Comparison of ENCODE assay signal across 8 mouse cellular contexts in genomic region chr4:155189711-155190139, GRCm38 (mm10). TPM values are rescaled to one million over a fixed set of nuclear protein-coding genes. Genes with fewer than 3 reads are reported as not detected.
DNase-seq lines count a peak whose midpoint lies in the region; ATAC-seq and TF ChIP-seq lines count a peak whose summit lies in the region.
"Had no signal": no experiment of that assay in that cellular context is flagged by ENCODE, and none has a peak within 500 bp of the region (broad histone marks: within the 10 kb centered on the region; RNA-seq: fewer than 3 reads in every experiment).

No protein-coding gene starts in this region.

- H3K27ac ChIP-seq in heart, embryonic 14.5 days (replicated peaks in 1 of 2; ENCODE audit: control insufficient read depth in 1 of 2, insufficient read depth in 1 of 2, low read depth in 2 of 2, low read length in 2 of 2): peak overlapping the region; percentile 17 to 62; a peak in 3 of 4 replicates
- peak overlapping the region; percentile 33 for H3K27ac ChIP-seq in limb, embryonic 15.5 days
- peak overlapping the region; percentile 45; the same call in 1 of the 2 replicates for H3K27ac ChIP-seq in stomach, postnatal 0 days (replicated peaks)
- H3K27ac ChIP-seq: lung, embryonic 15.5 days had no signal

- H3K9ac ChIP-seq in heart, embryonic 14.5 days (ENCODE audit: low read length): peak overlapping the region; percentile 46
- H3K9ac ChIP-seq in limb, embryonic 15.5 days: no peak overlapping the region
- H3K9ac ChIP-seq in stomach, postnatal 0 days (ENCODE audit: low read length): peak overlapping the region; percentile 8; the same call in 1 of the 2 replicates
- H3K9ac ChIP-seq: lung, embryonic 15.5 days had no signal

- no peaks in the 10 kb centered on the region for H3K9me3 ChIP-seq in E14TG2a.4 (ENCODE audit: low read length)
- no peaks in the 10 kb centered on the region for H3K9me3 ChIP-seq in heart, embryonic 14.5 days (ENCODE audit: control insufficient read depth, low read length)
- H3K9me3 ChIP-seq in limb, embryonic 15.5 days: no peaks in the 10 kb centered on the region
- H3K9me3 ChIP-seq in stomach, postnatal 0 days (ENCODE audit: control insufficient read depth, low read length): no peaks in the 10 kb centered on the region
- H3K9me3 ChIP-seq: lung, embryonic 15.5 days had no signal

- H3K4me3 ChIP-seq in E14TG2a.4 (replicated peaks; ENCODE audit: low read length): peak overlapping the region; percentile 65
- H3K4me3 ChIP-seq in heart, embryonic 14.5 days (ENCODE audit: control insufficient read depth in 1 of 2, insufficient read depth in 1 of 2, low read depth in 1 of 2, low read length in 2 of 2): no peak overlapping the region
- no peak overlapping the region for H3K4me3 ChIP-seq in limb, embryonic 15.5 days
- no peak overlapping the region for H3K4me3 ChIP-seq in stomach, postnatal 0 days (ENCODE audit: low read depth, low read length)
- H3K4me3 ChIP-seq: lung, embryonic 15.5 days had no signal

- TF ChIP-seq CTCF in E14TG2a.4 (conservative IDR thresholded peaks at IDR 0.05; ENCODE audit: low read length): no peak
- peak; percentile 63 for TF ChIP-seq CTCF in stomach, postnatal 0 days (IDR thresholded peaks at IDR 0.05; ENCODE audit: low read depth)

- H3K27me3 ChIP-seq in E14TG2a.4 (ENCODE audit: insufficient read depth, low read length): no peaks in the 10 kb centered on the region
- H3K27me3 ChIP-seq in heart, embryonic 14.5 days (ENCODE audit: control insufficient read depth, insufficient read depth, low read length): no peaks in the 10 kb centered on the region
- H3K27me3 ChIP-seq in limb, embryonic 15.5 days: no peaks in the 10 kb centered on the region
- no peaks in the 10 kb centered on the region for H3K27me3 ChIP-seq in stomach, postnatal 0 days (ENCODE audit: control insufficient read depth, insufficient read depth, low read length)
- H3K27me3 ChIP-seq: lung, embryonic 15.5 days had no signal

- peaks cover 42% of the 10 kb centered on the region for H3K36me3 ChIP-seq in E14TG2a.4 (ENCODE audit: insufficient read depth, low read length)
- peaks cover 8% of the 10 kb centered on the region; the same call in 1 of the 2 replicates for H3K36me3 ChIP-seq in heart, embryonic 14.5 days (ENCODE audit: control insufficient read depth, insufficient read depth, low read length)
- H3K36me3 ChIP-seq in limb, embryonic 15.5 days: peaks cover 4% of the 10 kb centered on the region
- H3K36me3 ChIP-seq in stomach, postnatal 0 days (ENCODE audit: control insufficient read depth, insufficient read depth, low read length): peaks cover 3% of the 10 kb centered on the region; the same call in 1 of the 2 replicates
- H3K36me3 ChIP-seq: lung, embryonic 15.5 days had no signal

- 6% methylated on average over 4 of the region's 4 CpGs for WGBS in heart, embryonic 14.5 days
- WGBS in limb, embryonic 15.5 days: 22% methylated on average over 4 of the region's 4 CpGs
- WGBS in stomach, postnatal 0 days: 20% methylated on average over 4 of the region's 4 CpGs

- peak; percentile 83 for DNase-seq in ES-CJ7 (ENCODE audit: low read depth, low spot score)
- DNase-seq in stomach, postnatal 0 days (ENCODE audit: low spot score): no peak
- no peak for DNase-seq in thymus, postnatal 14 days
- DNase-seq in spleen, adult 12 weeks (ENCODE audit: low spot score): no peak

- H3K4me1 ChIP-seq in E14TG2a.4 (replicated peaks; ENCODE audit: low read depth, low read length): peaks cover 100% of the 10 kb centered on the region
- H3K4me1 ChIP-seq in heart, embryonic 14.5 days (ENCODE audit: control insufficient read depth in 2 of 2, insufficient read depth in 2 of 2, low read length in 2 of 2): peaks cover 59 to 96% of the 10 kb centered on the region in 2 experiments
- peaks cover 87% of the 10 kb centered on the region for H3K4me1 ChIP-seq in limb, embryonic 15.5 days
- peaks cover 29% of the 10 kb centered on the region for H3K4me1 ChIP-seq in stomach, postnatal 0 days (replicated peaks; ENCODE audit: control insufficient read depth, insufficient read depth)

- 0 out of 2 replicates have a peak, but pooled peaks have one; percentile 22 for ATAC-seq in heart, embryonic 14.5 days (ENCODE audit: insufficient number of reproducible peaks, insufficient read depth, low FRiP score, low read depth)
- no peak for ATAC-seq in limb, embryonic 15.5 days (ENCODE audit: insufficient number of reproducible peaks, low FRiP score, low TSS enrichment, low read depth)
- no peak for ATAC-seq in stomach, postnatal 0 days (ENCODE audit: low FRiP score, low TSS enrichment)

- no peak overlapping the region for H3K4me2 ChIP-seq in heart, embryonic 14.5 days (ENCODE audit: low read length)
- H3K4me2 ChIP-seq in limb, embryonic 15.5 days: no peak overlapping the region
- H3K4me2 ChIP-seq in stomach, postnatal 0 days (replicated peaks; ENCODE audit: low read depth): no peak overlapping the region
- H3K4me2 ChIP-seq: lung, embryonic 15.5 days had no signal

- TF ChIP-seq EP300 in stomach, postnatal 0 days (optimal IDR thresholded peaks at IDR 0.05): no peak

RNA-seq across cellular contexts. Expression of gene Ski, which starts 32.7 kb away (rescaled TPM):
- 16.2 TPM in 2 replicates for polyA plus RNA-seq in heart, embryonic 14.5 days (2014; fragmentation: Nextera tagmentation; extraction: Ambion mirVana)
- 25.2 and 26.8 TPM in 2 replicates for polyA plus RNA-seq in limb, embryonic 15.5 days (2015; fragmentation: Nextera tagmentation; extraction: Ambion mirVana)
- polyA plus RNA-seq in stomach, postnatal 0 days (2015; fragmentation: Nextera tagmentation; extraction: Ambion mirVana): 9.7 and 10.8 TPM in 2 replicates

RNA-seq across cellular contexts. Expression of gene Faap20, which starts 59.9 kb away (rescaled TPM):
- 68.5 and 74.8 TPM in 2 replicates for polyA plus RNA-seq in heart, embryonic 14.5 days (2014; fragmentation: Nextera tagmentation; extraction: Ambion mirVana)
- polyA plus RNA-seq in limb, embryonic 15.5 days (2015; fragmentation: Nextera tagmentation; extraction: Ambion mirVana): 74.0 and 76.2 TPM in 2 replicates
- 43.5 and 46.3 TPM in 2 replicates for polyA plus RNA-seq in stomach, postnatal 0 days (2015; fragmentation: Nextera tagmentation; extraction: Ambion mirVana)
